Mouse (Mus musculus) layer of hippocampus, adult 18-20 months (tissue): ENCODE results near the gene Il10rb. TPM values are rescaled to one million over a fixed set of nuclear protein-coding genes. Genes with fewer than 3 reads are reported as not detected.

Experiments
- DNase-seq, 2 experiments: peaks; one replicate each; pipeline ENCODE4 v3.0.0; 2022; ENCODE audit warnings: low spot score in 2 of 2
- total RNA-seq, 2 experiments: library from RNA; stranded (reverse); gene quantifications; 2 replicates each; pipeline ENCODE4 v1.2.3; 2021

The Il10rb gene
- total RNA-seq, 2 experiments from 2014 or later: 7.8 to 9.5 TPM

DNA sequence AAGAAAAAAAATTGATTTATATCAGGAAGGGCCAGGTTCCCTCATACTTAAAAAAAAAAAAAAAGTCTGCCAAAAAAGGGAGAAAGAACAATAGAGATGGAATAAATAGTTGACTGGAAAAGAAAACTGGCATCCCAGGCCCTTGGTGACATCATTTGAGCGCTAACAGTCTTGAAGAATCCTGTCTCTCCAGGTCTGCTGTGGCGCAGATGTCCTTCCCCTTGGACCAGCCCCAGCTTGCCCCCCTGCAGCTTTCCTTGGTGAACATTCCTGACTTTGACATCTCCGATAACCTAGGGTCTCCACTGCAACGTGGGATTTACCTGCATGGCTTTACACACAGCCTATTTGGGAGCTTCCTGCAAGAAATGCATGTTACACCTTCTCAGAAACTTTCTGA is 24.4 kb upstream of the Il10rb start:
- DNase-seq: no peak

DNA sequence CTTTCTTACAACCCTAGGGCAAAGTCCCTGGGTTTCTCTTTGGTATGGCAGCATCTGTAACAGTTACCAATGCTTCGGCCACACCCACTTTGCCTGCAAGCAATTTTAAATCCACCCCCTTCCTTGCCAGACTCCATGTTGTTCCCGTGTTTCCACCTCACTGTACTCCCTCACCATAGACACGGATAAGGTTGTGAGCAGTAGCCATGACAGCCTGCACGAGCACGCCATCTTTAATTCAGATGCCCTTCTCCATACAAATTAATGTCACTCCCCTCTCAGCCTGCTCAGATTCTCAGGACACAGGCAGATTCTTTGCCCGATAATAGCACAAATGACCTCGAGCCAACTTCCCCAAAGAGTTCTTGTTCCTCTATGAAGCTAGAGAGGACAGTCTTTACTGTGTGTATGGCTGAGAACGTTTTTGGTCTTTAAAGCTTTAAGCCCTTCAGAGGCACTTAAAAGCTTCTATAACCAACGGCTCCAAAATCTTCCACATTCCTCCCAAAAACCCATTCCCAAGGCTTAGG is 23.6 kb upstream of the Il10rb start:
- DNase-seq: no peak

DNA sequence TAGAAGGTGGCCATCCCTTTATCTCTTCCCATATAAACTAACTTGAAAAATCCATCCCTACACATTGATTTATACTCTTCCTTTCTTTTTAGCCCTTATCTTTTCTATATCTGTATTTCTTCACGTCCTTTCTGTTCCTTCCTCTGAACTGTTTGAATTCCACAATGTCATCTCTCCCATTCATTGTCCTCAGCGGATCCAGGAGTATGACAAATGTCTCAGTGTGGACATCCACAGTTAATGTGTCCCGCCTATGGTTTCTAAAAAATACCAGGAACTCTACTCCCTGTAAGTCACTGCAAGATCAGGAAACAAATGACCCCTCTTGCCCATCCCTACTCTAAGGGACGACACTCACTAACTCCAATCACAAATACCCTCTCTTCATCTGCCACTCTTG is 21.7 kb upstream of the Il10rb start:
- no peak for DNase-seq

DNA sequence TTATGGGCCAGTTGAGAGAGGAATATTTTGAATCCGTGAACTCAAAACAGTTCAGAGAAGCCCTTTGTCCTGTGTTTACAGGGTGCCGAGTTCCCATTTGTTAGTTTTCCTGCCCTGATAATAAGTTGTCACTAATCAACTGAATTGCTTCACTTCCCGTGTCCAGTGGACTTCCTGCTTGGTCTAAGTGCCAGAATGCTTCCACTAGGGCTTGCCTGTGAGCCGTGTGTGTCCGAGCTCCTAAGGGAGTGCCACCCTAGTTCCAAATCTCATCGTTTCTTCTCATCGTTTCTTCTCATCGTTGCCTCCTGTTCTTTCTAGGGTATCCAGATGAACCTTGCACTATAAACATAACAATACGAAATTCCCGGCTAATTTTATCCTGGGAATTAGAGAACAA is 20.3 kb upstream of the Il10rb start:
- no peak for DNase-seq

DNA sequence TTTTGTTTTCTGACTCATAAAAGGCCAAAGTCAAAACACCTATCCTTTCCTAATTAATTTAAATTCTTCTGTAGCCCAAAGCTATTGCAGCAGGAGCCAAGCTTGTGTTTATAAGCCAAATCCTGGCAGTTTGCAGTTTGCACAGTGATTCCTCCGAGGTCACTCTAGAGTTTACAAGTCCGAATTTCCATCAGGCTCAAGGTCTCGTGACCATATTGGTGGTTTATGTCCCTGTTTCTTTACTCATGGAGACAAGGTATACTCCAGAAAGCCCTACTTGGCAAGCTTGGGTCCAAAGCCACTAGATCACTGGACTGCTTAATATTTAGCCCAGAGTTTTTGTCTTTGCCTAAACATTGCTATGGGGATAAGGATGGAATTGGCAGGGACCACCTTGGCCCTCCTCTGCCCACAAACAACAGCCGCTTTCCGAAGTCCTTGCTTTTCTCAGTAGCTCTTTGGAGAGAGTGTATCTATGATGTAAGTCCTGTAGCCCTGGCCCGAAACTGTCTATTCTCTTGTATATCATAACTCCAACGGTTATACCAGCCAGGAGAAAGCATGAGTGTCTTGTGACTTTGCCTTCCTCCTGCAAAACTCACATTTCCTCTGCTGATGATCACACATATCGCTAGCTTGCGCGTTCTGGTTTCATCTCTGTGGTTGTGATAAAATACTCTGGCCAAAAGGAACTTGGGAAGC is 19.4 kb upstream of the Il10rb start:
- no peak for DNase-seq

DNA sequence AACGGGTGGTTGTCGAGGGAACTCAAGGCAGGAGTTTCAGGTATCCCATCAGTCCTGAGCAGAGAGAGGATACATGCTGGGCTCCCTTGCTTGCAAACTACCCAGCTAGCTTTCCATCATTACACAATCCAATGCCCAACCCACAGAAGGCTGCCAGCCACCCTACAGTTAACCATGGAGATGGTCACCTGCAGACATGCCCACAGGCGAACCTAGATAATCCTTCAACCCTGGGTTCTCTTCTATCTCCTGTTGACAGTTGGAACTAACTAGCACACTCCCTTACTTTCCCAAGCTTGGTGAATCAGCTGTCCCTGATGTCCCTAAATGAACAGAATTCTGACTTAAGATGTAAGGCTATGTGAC is 18.9 kb upstream of the Il10rb start:
- no peak for DNase-seq

DNA sequence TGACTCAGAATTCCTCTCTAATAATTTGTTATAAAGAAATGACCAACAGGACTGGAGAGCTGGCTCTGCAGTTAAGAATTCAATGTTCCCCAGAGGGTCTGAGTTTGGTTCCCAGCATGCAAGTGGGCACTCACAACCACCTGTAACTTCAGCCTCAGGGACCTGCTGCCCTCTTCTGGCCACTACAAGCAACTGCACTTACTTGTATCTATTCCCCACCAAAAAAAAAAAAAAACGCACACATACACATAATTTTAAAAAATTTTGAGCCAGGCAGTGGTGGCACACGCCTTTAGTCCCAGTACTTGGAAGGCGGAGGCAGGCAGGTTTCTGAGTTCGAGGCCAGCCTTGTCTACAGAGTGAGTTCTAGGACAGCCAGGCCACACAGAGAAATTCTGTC is 15.9 kb upstream of the Il10rb start:
- DNase-seq: no peak

DNA sequence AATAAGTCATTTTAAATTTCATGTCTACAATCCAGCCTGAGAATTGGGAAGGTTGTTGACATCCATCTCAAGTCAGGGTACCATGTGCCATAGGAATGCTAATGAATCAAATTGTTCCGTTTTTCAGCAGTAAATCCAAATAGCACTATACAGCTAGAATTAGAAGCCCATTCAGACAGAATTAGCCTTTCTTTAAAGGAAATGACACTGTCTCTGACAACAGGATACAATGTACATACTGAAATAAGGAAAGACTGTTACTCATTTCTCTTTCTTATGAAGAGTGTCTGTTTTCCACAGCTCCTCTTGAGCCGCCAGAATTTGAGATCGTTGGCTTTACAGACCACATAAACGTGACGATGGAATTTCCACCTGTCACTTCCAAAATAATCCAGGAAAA is 14.5 kb upstream of the Il10rb start, which contains the start of gene Gm21970:
Gm21970 (plus strand) TSS at position 301 of the 400 bp plus-strand sequence.
- DNase-seq: no peak

DNA sequence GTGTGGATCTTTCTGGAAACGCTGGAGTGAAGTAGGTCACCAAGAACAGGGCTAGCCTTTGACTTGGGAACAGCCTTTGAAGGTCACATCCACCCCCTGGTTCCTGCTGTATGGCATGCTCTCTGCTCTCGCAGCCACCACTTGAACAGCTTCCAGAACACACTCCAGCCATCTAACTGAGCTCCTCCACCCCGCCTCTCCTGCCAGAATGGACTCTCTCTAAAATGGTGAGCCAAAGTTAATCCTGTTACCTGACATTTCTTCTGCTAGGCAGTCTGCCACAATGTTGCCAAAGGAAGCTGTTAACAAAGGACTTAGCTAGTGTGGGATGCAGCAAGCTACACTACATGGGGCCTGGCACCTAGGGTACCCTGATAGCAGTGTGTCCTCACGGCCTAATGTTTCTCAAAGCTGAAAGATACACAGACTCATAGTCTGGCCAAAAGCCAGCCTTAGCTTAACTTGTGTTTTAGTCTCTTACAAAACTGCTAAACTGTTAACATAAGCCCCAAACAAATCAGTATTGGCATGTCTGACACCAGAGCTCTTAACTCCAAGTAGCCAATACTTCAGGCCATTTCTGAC is 11.0 kb upstream of the Il10rb start:
- no peak for DNase-seq

DNA sequence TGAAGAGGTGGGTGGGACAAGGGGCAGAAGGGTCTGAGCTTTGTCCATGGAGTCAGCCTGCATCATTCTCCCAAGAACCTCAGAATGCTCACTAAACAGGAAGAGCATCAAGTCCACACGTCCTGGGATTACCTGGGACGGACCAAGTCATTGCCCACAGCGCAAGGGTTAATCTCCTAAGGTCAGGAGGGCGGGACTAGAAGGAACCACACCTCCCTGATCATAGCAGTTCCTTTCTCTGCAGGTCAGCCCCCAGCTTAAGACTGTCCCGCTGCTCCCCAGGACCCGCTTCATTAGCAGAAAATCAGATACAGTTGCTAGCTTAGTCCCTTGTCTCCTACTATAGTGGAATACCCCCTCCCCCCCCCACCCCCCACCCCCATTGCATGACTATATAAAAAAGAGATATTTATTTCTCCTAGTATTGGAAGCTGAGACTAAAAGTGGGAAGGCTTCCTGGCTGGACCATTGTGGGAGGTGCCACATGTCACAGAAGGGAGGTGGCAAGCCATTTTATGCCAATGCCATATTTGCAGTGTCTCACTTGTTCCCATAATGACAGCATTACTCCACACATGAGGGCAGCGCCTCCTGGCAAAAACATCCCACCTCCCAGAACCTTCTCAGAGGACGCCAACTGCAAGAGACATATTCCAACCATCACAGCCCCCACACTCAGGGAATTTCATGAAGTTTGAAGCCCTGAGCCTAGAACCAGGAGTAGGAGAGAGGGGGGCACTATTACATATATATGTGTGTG is 10.2 kb upstream of the Il10rb start:
- peak in 1 of 2 experiments; percentile 72 for DNase-seq

DNA sequence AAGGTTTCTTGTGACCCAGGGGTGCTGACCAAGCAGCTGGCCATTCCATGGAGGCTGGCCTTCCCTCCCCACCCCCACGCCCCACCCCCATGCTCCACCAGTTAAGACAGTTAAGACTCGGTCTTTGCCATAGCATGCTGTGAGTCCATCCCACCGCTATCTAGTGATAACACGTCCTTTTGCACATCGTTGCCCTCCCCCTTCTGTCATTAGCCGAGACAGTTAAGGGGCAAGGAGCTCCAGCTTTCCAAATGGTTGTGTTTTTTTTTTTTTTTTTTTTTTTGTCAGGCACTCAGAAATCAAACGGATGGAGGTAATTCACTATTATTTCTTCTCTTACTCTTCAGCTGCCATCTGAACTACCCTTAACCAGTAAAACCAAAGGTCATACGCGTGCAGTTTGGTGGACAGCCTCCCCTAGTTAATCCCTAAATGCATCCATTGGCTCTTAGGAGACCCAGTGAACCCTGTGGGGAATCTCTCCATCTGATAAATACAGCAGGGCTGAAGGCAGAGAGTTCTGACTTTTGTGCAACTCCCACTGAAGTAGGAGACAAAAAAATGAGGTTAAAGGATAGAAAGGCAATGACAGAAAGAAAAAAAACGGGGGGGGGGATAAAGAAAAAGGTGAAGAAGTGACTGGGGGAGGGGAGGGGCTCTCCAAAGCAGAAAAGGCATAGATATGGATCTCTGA is 9.0 kb upstream of the Il10rb start:
- no peak for DNase-seq

DNA sequence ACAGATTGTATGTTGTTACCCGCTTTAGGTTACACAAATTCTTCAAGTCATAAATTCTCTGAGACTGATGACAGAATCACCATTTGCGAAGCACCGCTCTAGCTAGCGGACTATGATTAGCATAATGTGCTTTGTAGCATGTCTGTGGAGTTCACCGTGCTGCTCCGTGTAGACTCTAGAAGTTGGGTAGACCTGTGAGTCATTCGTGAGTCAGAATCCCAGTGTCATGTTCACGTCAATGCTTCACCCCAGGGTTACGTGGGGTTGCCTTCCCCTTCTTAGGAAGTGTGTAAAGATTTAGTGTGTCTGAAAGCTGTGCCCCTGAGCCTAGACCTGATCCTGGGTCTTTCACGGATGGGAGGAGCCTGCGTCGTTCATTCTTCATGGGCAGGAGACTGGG is 7.9 kb upstream of the Il10rb start:
- DNase-seq: no peak

DNA sequence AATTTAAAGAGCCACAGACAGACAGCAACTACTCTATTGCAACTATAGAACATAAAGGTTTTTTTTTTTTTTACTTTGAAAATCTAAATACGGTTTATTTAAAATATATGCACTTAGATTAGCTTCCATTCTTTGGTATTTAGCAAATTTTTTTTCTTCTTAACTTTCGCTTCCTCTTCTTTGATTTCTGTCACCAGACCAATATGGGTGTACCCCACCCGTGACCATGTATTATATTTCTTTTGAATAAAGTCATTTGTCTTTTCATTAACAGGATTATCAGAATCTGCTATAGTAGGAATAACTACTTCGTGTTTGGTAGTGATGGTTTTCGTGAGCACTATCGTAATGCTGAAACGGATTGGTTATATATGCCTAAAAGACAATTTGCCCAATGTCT is 7.0 kb upstream of the Il10rb start:
- no peak for DNase-seq

DNA sequence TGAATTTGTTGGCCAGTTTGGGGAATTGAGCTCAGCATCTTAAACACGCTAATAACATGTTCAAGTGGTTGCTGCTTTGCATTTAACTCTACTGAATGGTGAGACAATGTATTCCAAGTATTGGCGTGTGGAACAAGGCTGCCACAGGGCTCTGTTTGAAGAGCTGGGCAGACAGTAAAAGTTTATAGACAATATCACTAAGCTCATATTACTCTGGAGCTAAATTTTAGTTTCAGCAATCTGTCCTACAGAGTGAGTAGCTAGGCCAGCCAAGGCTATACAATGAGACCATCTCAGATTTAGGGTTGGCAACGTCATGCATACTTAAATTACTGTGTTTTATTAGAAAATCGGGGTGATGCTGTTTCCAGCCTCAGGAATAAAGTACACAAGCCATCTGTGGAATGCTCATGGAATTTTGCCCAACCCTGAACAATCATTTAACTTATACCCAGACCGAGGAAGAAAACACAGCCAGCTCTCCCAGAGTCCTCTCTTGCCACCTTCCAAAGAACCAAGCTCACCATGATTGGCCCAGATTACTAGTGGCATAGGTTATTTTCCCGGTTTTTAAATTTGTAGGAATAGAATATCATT is 4.3 kb upstream of the Il10rb start:
- DNase-seq: no peak

DNA sequence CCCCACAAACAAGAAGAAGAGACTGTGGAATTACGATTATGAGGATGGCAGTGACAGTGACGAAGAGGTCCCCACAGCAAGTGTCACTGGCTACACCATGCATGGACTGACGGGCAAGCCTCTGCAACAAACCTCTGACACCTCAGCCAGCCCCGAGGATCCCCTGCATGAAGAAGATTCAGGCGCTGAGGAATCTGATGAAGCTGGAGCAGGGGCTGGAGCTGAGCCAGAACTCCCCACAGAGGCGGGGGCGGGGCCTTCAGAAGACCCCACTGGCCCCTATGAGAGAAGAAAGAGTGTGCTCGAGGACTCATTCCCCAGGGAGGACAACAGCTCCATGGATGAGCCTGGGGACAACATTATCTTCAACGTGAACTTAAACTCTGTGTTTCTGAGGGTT is 2.2 kb upstream of the Il10rb start:
- no peak for DNase-seq

DNA sequence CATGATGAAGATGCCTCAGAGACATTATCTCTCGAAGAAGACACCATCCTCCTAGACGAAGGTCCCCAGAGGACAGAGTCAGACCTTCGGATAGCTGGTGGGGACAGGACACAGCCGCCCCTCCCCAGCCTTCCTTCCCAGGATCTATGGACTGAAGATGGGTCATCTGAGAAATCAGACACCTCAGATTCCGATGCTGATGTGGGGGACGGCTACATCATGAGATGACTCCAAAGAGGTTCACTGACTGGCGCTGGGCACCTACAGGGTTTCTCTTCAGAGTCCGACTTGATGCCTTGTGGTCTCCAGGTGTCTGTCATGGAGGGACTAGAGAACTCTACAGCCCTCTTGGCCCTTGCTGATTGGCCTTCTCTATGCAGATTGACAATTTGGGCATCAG is 1.8 kb upstream of the Il10rb start:
- DNase-seq: no peak

DNA sequence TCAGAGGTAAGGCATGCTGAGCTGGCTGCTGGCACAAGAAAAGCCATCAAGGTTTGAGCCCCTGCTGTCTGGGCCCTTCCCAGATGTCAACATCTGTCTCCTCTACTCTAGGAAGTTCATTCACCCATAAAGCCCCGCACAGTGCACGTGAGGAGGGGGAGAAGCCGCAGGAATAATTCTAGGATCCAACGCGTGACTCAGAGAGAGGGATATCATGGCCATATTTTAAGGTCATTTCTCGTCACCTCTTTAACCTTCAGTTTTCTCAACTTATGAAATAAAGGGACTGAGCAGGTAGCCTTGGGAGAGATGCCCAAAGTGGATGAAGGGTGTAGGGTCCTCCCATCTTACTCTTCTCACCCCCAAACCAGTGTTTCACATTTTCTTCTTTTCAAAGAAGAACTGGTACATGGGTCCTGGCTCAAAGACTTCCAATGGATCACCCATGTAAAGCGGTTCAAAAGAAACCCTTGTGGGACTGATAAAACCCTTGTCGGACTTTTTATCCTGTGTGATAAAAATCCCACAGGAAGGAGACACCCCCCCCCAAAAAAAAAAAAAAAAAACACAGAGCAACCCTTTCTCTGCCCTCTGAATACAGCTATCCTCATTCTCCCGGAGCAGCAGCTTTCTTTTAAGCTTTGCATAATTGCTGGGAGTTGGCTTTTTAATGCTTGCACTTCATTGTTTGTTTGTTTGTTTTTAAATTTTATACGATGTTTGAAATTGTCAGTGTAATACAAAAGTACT is 961 bp upstream of the Il10rb start:
- no peak for DNase-seq

DNA sequence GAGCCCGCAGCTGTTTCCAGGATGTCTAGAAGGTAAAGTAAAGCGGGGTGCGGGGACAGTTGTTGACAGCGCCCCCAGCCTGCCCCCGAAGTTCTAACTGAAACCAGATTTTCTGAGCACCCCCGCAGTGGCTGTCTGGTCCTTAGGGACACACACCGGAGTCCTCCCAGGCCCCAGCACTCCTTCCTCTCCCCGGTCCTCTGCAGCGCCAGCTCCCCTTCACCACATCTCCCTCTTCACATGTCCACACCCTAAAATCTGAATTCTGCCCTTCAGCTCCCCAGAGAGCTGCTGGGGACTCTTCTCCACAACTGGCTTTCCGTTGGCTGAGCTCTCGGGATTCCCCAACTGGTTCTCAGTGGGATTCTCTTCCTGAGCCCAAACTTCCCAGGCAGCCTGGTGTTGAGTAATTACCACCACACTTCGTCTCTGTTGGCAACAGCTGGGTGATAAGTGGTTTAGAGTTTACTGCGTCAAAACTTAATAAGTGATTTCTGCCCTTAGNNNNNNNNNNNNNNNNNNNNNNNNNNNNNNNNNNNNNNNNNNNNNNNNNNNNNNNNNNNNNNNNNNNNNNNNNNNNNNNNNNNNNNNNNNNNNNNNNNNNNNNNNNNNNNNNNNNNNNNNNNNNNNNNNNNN is 739 bp downstream of the Il10rb start:
- DNase-seq: peak in 1 of 2 experiments; percentile 22

DNA sequence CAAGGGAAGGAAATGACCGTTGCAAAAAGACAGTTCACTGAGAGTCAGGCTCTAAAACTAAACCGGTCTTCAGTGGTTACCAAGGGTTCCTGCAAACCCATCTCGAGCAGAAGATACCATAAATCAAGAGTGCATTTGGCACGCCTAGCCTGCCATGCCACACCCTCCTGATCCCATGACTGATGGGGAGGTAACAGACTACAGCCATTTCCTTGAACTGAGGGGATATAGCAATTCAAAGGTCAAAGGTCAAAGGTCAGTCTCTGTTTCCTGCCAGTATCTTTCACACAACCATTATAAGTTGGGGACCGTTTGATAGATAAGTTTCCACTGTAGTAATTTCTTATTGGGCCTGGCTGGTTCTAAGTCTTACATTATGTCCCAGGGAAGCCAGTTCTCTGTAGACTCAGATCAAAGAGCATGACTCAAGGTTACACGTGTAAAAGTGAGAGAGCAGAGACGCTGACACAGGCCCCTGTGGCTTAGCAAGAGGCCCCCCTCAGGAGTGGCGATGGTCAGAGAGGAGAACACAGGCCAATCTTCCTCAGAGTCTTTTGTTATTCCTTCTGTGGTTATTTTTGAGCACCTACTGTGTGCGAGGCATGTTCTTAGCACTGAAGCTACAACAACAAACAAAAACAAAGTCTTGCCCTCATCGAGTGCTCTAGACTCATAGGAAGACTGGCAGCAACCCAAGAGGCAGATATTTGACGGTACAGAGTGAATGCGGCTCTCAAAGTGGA is 7.3 kb downstream of the Il10rb start:
- DNase-seq: no peak
